Mouse (Mus musculus) monocyte, adult 5-6 weeks (primary cell): ENCODE results near the gene Dcdc2b. TPM values are rescaled to one million over a fixed set of nuclear protein-coding genes. Genes with fewer than 3 reads are reported as not detected.

Experiments
- ATAC-seq: fragments of 153-309, 156-312 bp; replicated peaks from 2 replicates; pipeline ENCODE4 v1.8.0; 2017; ENCODE audit warnings: mild to moderate bottlenecking; ENCODE audit not compliant: low TSS enrichment, insufficient number of reproducible peaks, severe bottlenecking, poor library complexity, low FRiP score
- total RNA-seq: library from RNA; stranded (forward); fragments of 200-1000, 200-491, 200-594 nt; gene quantifications from 3 replicates; pipeline ENCODE4 v1.2.3, GENCODE M21; 2017

Gene Dcdc2b
- 0.78 TPM in 1 of 3 replicates, not detected in the others for total RNA-seq

- no peak for ATAC-seq
These were observed at the start of gene Dcdc2b for GRCm38 (mm10) chr4:129614093-129614492. Gene Dcdc2b (minus strand): TSS chr4:129614257.

GRCm38 (mm10) chr4:129662255-129662813 lies 48.3 kb upstream of the Dcdc2b start:
- no peak for ATAC-seq

- no peak for ATAC-seq
These were observed 47.5 kb upstream of the Dcdc2b start for GRCm38 (mm10) chr4:129661584-129661983.

- ATAC-seq, result no peak
These were observed 40.7 kb upstream of the Dcdc2b start for GRCm38 (mm10) chr4:129654770-129655169.

GRCm38 (mm10) chr4:129650359-129650758 lies 36.3 kb upstream of the Dcdc2b start:
- no peak for ATAC-seq

- ATAC-seq, result no peak
These were observed 34.6 kb upstream of the Dcdc2b start for GRCm38 (mm10) chr4:129648656-129649055.

- no peak for ATAC-seq
These were observed 31.1 kb upstream of the Dcdc2b start for GRCm38 (mm10) chr4:129645204-129645603.

- ATAC-seq, result no peak
These were observed 27.7 kb upstream of the Dcdc2b start for GRCm38 (mm10) chr4:129641756-129642155.

- ATAC-seq, result peak; percentile 96
These were observed 26.8 kb upstream of the Dcdc2b start, which contains the start of gene Txlna for GRCm38 (mm10) chr4:129640638-129641467. Gene Txlna (minus strand): TSS chr4:129641065.

GRCm38 (mm10) chr4:129640101-129640637 lies 26.1 kb upstream of the Dcdc2b start:
- ATAC-seq, result no peak

- ATAC-seq, result no peak
These were observed 25.2 kb upstream of the Dcdc2b start for GRCm38 (mm10) chr4:129639221-129639620.

- ATAC-seq, result no peak
These were observed 19.8 kb upstream of the Dcdc2b start for GRCm38 (mm10) chr4:129633852-129634251.

GRCm38 (mm10) chr4:129631867-129632266 lies 17.8 kb upstream of the Dcdc2b start:
- ATAC-seq, result no peak

GRCm38 (mm10) chr4:129630944-129631343 lies 16.9 kb upstream of the Dcdc2b start:
- ATAC-seq, result no peak

- ATAC-seq, result no peak
These were observed 12.0 kb upstream of the Dcdc2b start for GRCm38 (mm10) chr4:129626035-129626434.

GRCm38 (mm10) chr4:129625496-129625895 lies 11.4 kb upstream of the Dcdc2b start:
- ATAC-seq, result no peak

- ATAC-seq, result peak; percentile 66
These were observed 10.9 kb upstream of the Dcdc2b start for GRCm38 (mm10) chr4:129625029-129625370.

GRCm38 (mm10) chr4:129624281-129625028 lies 10.4 kb upstream of the Dcdc2b start:
- peak; percentile 90 for ATAC-seq

- ATAC-seq, result no peak
These were observed 9.6 kb upstream of the Dcdc2b start, which contains the start of gene Ccdc28b for GRCm38 (mm10) chr4:129623681-129624091. Gene Ccdc28b (minus strand): TSS chr4:129623947.
